Mouse (Mus musculus): ENCODE data around the gene Foxc1. TPM values are rescaled to one million over a fixed set of nuclear protein-coding genes. Genes with fewer than 3 reads are reported as not detected.

Gene Foxc1
- 2.0 TPM for polyA plus RNA-seq (2014; fragmentation: Illumina TruSeq; extraction: RNeasy Lipid Tissue Mini Kit (QIAGEN cat#74804); ENCODE audit: low read depth, low replicate concordance)

GRCm38 (mm10) chr13:31806428-31806832 lies at the start of gene Foxc1:
Gene Foxc1 (plus strand): TSS chr13:31806633.

Other genes with a start within 250 kb of the Foxc1 start
- gene A530084C06Rik, start 247.3 kb upstream of the Foxc1 start, polyA plus RNA-seq (2014; fragmentation: Illumina TruSeq; extraction: RNeasy Lipid Tissue Mini Kit (QIAGEN cat#74804); ENCODE audit: low read depth, low replicate concordance): not detected
- not detected for gene Foxf2, start 180.8 kb upstream of the Foxc1 start, polyA plus RNA-seq (2014; fragmentation: Illumina TruSeq; extraction: RNeasy Lipid Tissue Mini Kit (QIAGEN cat#74804); ENCODE audit: low read depth, low replicate concordance)